ENCODE assay signal across 19 mouse cellular contexts in the genomic region with DNA sequence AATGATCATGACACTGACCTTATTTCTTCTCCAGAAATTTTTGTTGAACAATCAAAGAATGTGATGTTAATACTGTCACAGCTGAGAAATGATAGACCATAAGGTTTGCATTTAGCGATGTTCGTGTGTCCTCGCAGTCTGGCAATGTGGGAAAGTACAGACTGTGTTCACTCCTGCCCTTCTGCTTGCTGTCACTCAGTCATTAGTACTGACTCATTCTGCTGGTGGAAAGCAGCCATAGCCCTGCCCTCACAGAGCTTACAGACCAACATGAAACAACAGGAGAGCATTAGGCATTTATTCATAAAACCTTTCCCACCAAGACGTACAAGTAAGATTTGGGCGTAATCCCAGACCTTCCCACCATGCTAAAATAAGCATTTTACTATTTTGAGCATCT. TPM values are rescaled to one million over a fixed set of nuclear protein-coding genes. Genes with fewer than 3 reads are reported as not detected.
DNase-seq lines count a peak whose midpoint lies in the region; ATAC-seq and TF ChIP-seq lines count a peak whose summit lies in the region.
"Had no signal": no experiment of that assay in that cellular context is flagged by ENCODE, and none has a peak within 500 bp of the region (broad histone marks: within the 10 kb centered on the region; RNA-seq: fewer than 3 reads in every experiment).

No protein-coding gene starts in this region.

- intact Hi-C loops in gastrocnemius, adult 2 months (cut with DNase I): no loop called here

- WGBS in stomach, embryonic 16.5 days: 71% methylated on average over 5 of the region's 5 CpGs
- 51% methylated on average over 5 of the region's 5 CpGs for WGBS in stomach, postnatal 0 days

- H3K4me1 ChIP-seq in stomach, embryonic 16.5 days (ENCODE audit: control insufficient read depth, insufficient read depth, low read length): peaks cover 8% of the 10 kb centered on the region; the same call in 1 of the 2 replicates
- H3K4me1 ChIP-seq in stomach, postnatal 0 days (replicated peaks; ENCODE audit: control insufficient read depth, insufficient read depth): 0 out of 2 replicates have a peak, but pooled peaks cover 2% of the 10 kb centered on the region
- H3K4me1 ChIP-seq: midbrain, embryonic 10.5 days had no signal

- H3K27me3 ChIP-seq in stomach, embryonic 16.5 days (ENCODE audit: control insufficient read depth, insufficient read depth, low read length): no peaks in the 10 kb centered on the region
- H3K27me3 ChIP-seq in stomach, postnatal 0 days (ENCODE audit: control insufficient read depth, insufficient read depth, low read length): no peaks in the 10 kb centered on the region
- H3K27me3 ChIP-seq: embryonic facial prominence, embryonic 15.5 days; heart, embryonic 13.5 days; liver, embryonic 13.5 days had no signal

- no peak overlapping the region for H3K4me2 ChIP-seq in stomach, embryonic 16.5 days (ENCODE audit: low read depth, low read length)
- H3K4me2 ChIP-seq in stomach, postnatal 0 days (replicated peaks; ENCODE audit: low read depth): no peak overlapping the region
- H3K4me2 ChIP-seq: embryonic facial prominence, embryonic 15.5 days; heart, embryonic 13.5 days; liver, embryonic 13.5 days had no signal

- no peak for TF ChIP-seq EP300 in stomach, postnatal 0 days (optimal IDR thresholded peaks at IDR 0.05)

- DNase-seq in gastrocnemius, adult 2 months: peak; percentile 55
- DNase-seq in gastrocnemius, adult 8-10 months (ENCODE audit: low spot score in 2 of 2): no peak
- DNase-seq in stomach, postnatal 0 days (ENCODE audit: low spot score): no peak
- DNase-seq in fibroblast of lung, adult 2 months (ENCODE audit: low read depth): peak; percentile 97
- DNase-seq in thymus, adult 18-20 months: no peak
- no peak for DNase-seq in kidney, postnatal 25 days
- DNase-seq: adrenal gland, postnatal 10 days; cerebellum, adult 11 months; gastrocnemius, postnatal 10 days; kidney, postnatal 14 days; left cerebral cortex, postnatal 4 days; liver, embryonic 13.5 days; lung, postnatal 10 days; thymus, postnatal 36 days had no signal

- H3K9me3 ChIP-seq in stomach, embryonic 16.5 days (replicated peaks; ENCODE audit: control insufficient read depth, low read length): no peaks in the 10 kb centered on the region
- H3K9me3 ChIP-seq in stomach, postnatal 0 days (ENCODE audit: control insufficient read depth, low read length): no peaks in the 10 kb centered on the region
- H3K9me3 ChIP-seq: embryonic facial prominence, embryonic 15.5 days; heart, embryonic 13.5 days; liver, embryonic 13.5 days; midbrain, embryonic 10.5 days had no signal

- H3K36me3 ChIP-seq in stomach, embryonic 16.5 days (ENCODE audit: control insufficient read depth, insufficient read depth, low read length): 0 out of 2 replicates have a peak, but pooled peaks cover 3% of the 10 kb centered on the region
- no peaks in the 10 kb centered on the region for H3K36me3 ChIP-seq in stomach, postnatal 0 days (ENCODE audit: control insufficient read depth, insufficient read depth, low read length)
- H3K36me3 ChIP-seq: embryonic facial prominence, embryonic 15.5 days; midbrain, embryonic 10.5 days had no signal

- H3K4me3 ChIP-seq in gastrocnemius, adult 2 months: no peak overlapping the region
- no peak overlapping the region for H3K4me3 ChIP-seq in stomach, embryonic 16.5 days (replicated peaks; ENCODE audit: low read length)
- no peak overlapping the region for H3K4me3 ChIP-seq in stomach, postnatal 0 days (ENCODE audit: low read depth, low read length)
- H3K4me3 ChIP-seq: embryonic facial prominence, embryonic 15.5 days; heart, embryonic 13.5 days; liver, embryonic 13.5 days; midbrain, embryonic 10.5 days had no signal

- peak overlapping the region; percentile 80 for H3K27ac ChIP-seq in gastrocnemius, adult 2 months
- H3K27ac ChIP-seq in stomach, embryonic 16.5 days (ENCODE audit: low read length): no peak overlapping the region
- H3K27ac ChIP-seq in stomach, postnatal 0 days (replicated peaks): no peak overlapping the region
- H3K27ac ChIP-seq: embryonic facial prominence, embryonic 15.5 days; heart, embryonic 13.5 days; liver, embryonic 13.5 days; midbrain, embryonic 10.5 days had no signal

- no peak overlapping the region for H3K9ac ChIP-seq in stomach, embryonic 16.5 days (ENCODE audit: low read length)
- no peak overlapping the region for H3K9ac ChIP-seq in stomach, postnatal 0 days (ENCODE audit: low read length)
- H3K9ac ChIP-seq: embryonic facial prominence, embryonic 15.5 days; heart, embryonic 13.5 days; liver, embryonic 13.5 days had no signal

- TF ChIP-seq CTCF in gastrocnemius, adult 2 months (IDR thresholded peaks at IDR 0.05): no peak
- TF ChIP-seq CTCF in stomach, postnatal 0 days (IDR thresholded peaks at IDR 0.05; ENCODE audit: low read depth): no peak

- peak; percentile 33; the same call in 1 of the 2 replicates for ATAC-seq in stomach, embryonic 16.5 days (ENCODE audit: insufficient read depth, low FRiP score)
- ATAC-seq in stomach, postnatal 0 days (ENCODE audit: low FRiP score, low TSS enrichment): no peak
- ATAC-seq: intestine, postnatal 0 days had no signal

RNA-seq across cellular contexts. Expression of a gene that starts 47.8 kb away (rescaled TPM):
- total RNA-seq in gastrocnemius, adult 2 months (2021): 10 to 100 TPM; 30.9 to 67.0 TPM
- total RNA-seq in gastrocnemius, adult 8-10 months (2022): 10 to 100 TPM; 20.7 to 50.6 (median 28.9) TPM
- 17.5 and 19.4 TPM in 2 replicates for polyA plus RNA-seq in stomach, embryonic 16.5 days (2015; fragmentation: Nextera tagmentation; extraction: Ambion mirVana)
- polyA plus RNA-seq in stomach, postnatal 0 days (2015; fragmentation: Nextera tagmentation; extraction: Ambion mirVana): 13.0 and 13.6 TPM in 2 replicates

Comparison
In these comparisons a context has a peak if more than half of its experiments do, and no peak if none do; other contexts are left out.
1. DNase-seq: peak in gastrocnemius, adult 2 months (single experiment) and fibroblast of lung, adult 2 months (single experiment); none in gastrocnemius, adult 8-10 months (0 of 2), stomach, postnatal 0 days (single experiment), thymus, adult 18-20 months (0 of 2) and kidney, postnatal 25 days (0 of 2).